Mouse (Mus musculus) forebrain, embryonic 14.5 days (tissue): ENCODE results near the gene Grap. TPM values are rescaled to one million over a fixed set of nuclear protein-coding genes. Genes with fewer than 3 reads are reported as not detected.
"Not testable (repeated sequence)": the region's sequence is repeated elsewhere in the genome, so short reads cannot be mapped to it uniquely, and the experiment has no call there.

ENCODE experiments used
- ATAC-seq: fragments of 200-750 bp; cut with Nextera tagmentation; 2 replicates; pipeline ENCODE4 v1.8.0; 2017; ENCODE audit warnings: mild to moderate bottlenecking, moderate library complexity
- DNase-seq: peaks from one replicate; pipeline ENCODE4 v3.0.0-alpha.2; 2015; ENCODE audit warnings: low spot score
- H3K27ac ChIP-seq: fragments of 300-500 bp; sonication (generic); 2 replicates; pipeline ENCODE4 v1.5.1; 2014; ENCODE audit warnings: low read depth, mild to moderate bottlenecking, control low read depth, low read length, moderate library complexity
- H3K27me3 ChIP-seq: fragments of 300-500 bp; sonication (generic); replicated peaks from 2 replicates; pipeline ENCODE4 v1.6.1; 2014; ENCODE audit warnings: low read length, control low read depth, mixed read lengths; ENCODE audit not compliant: control insufficient read depth, insufficient read depth
- H3K36me3 ChIP-seq: fragments of 300-500 bp; sonication (generic); 2 replicates; pipeline ENCODE4 v1.6.1; 2014; ENCODE audit warnings: low read length, control low read depth; ENCODE audit not compliant: control insufficient read depth, insufficient read depth
- H3K4me1 ChIP-seq: fragments of 300-500 bp; sonication (generic); 2 replicates; pipeline ENCODE4 v1.6.1; 2014; ENCODE audit warnings: antibody characterized with exemption, low read length, control low read depth; ENCODE audit not compliant: control insufficient read depth, insufficient read depth
- H3K4me2 ChIP-seq: fragments of 300-500 bp; sonication (generic); 2 replicates; pipeline ENCODE4 v1.6.1; 2014; ENCODE audit warnings: mild to moderate bottlenecking, control low read depth, low read length
- H3K4me3 ChIP-seq: fragments of 300-500 bp; sonication (generic); 2 replicates; pipeline ENCODE4 v1.5.1; 2014; ENCODE audit warnings: low read depth, low read length, control low read depth
- H3K9ac ChIP-seq: fragments of 300-500 bp; sonication (generic); 2 replicates; pipeline ENCODE4 v1.6.1; 2014; ENCODE audit warnings: mild to moderate bottlenecking, low read length, control low read depth, moderate library complexity
- H3K9me3 ChIP-seq: fragments of 300-500 bp; sonication (generic); replicated peaks from 2 replicates; pipeline ENCODE4 v1.6.1; 2016; ENCODE audit warnings: low read length, control low read depth, mixed read lengths; ENCODE audit not compliant: control insufficient read depth
- WGBS: fragments of 180-500 bp; shearing (Covaris S2); extraction: QIAGEN DNeasy Blood & Tissue Kit; methylation state at CpG from one replicate; pipeline ENCODE4 v1.1.7; 2014; 5-methylcytosine and 5-hydroxymethylcytosine counted together
- polyA plus RNA-seq: library from polyadenylated mRNA; unstranded; fragments of >200 nt; fragmentation: Nextera tagmentation; extraction: Ambion mirVana; gene quantifications from 2 replicates; pipeline ENCODE4 v1.2.1, GENCODE M21; 2014

The Grap gene
- polyA plus RNA-seq, 1 experiment from 2014 or later: 5.6 TPM

GRCm38 (mm10) chr11:61636309-61636708, 16.8 kb upstream of the Grap start:
- not testable (repeated sequence) for H3K27me3 ChIP-seq, H3K4me2 ChIP-seq, H3K27ac ChIP-seq, H3K4me3 ChIP-seq, ATAC-seq, H3K4me1 ChIP-seq, H3K36me3 ChIP-seq, DNase-seq, H3K9ac ChIP-seq, H3K9me3 ChIP-seq
- WGBS: 91% methylated on average over 3 of the region's 4 CpGs

DNA sequence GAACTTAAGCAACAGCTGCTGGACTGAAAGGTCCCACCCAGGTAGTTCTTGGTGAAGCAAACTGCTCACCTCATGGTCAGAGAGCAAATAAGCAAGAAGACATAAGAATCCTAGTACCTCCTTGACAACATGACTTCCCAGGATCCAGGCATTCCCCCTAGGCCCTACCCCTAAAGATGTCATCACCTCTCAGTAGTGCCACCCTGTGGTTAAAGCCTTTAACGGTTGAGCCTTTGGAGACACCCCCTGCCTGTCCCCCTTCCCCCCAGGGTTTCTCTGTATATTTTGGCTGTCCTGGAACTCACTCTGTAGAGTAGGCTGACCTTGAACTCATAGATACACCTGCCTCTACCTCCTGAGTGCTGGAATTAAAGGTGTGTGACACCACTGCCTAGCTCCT, 15.7 kb upstream of the Grap start:
- H3K27ac ChIP-seq: no peak overlapping the region
- no peaks in the 10 kb centered on the region for H3K27me3 ChIP-seq
- WGBS: 50% methylated on average over 1 of the region's 1 CpGs
- no peaks in the 10 kb centered on the region for H3K9me3 ChIP-seq
- no peak overlapping the region for H3K4me2 ChIP-seq
- no peak overlapping the region for H3K9ac ChIP-seq
- ATAC-seq: no peak
- H3K4me3 ChIP-seq: no peak overlapping the region
- H3K36me3 ChIP-seq: no peaks in the 10 kb centered on the region
- no peaks in the 10 kb centered on the region for H3K4me1 ChIP-seq
- no peak for DNase-seq

- no peaks in the 10 kb centered on the region for H3K9me3 ChIP-seq
- H3K9ac ChIP-seq: no peak overlapping the region
- no peak overlapping the region for H3K27ac ChIP-seq
- ATAC-seq: no peak
- H3K4me1 ChIP-seq: no peaks in the 10 kb centered on the region
- 87% methylated on average over 3 of the region's 3 CpGs for WGBS
- no peak overlapping the region for H3K4me2 ChIP-seq
- no peak for DNase-seq
- H3K36me3 ChIP-seq: no peaks in the 10 kb centered on the region
- H3K27me3 ChIP-seq: no peaks in the 10 kb centered on the region
- H3K4me3 ChIP-seq: no peak overlapping the region
Measured at GRCm38 (mm10) chr11:61637856-61638255, 15.2 kb upstream of the Grap start.

GRCm38 (mm10) chr11:61638764-61639536, 14.1 kb upstream of the Grap start:
- H3K27ac ChIP-seq: no peak overlapping the region
- no peak overlapping the region for H3K4me2 ChIP-seq
- no peak overlapping the region for H3K9ac ChIP-seq
- no peak overlapping the region for H3K4me3 ChIP-seq
- DNase-seq (no peak), ATAC-seq (no peak)
- H3K27me3 ChIP-seq: no peaks in the 10 kb centered on the region
- 78% methylated on average over 12 of the region's 12 CpGs for WGBS
- H3K36me3 ChIP-seq: no peaks in the 10 kb centered on the region
- H3K4me1 ChIP-seq: no peaks in the 10 kb centered on the region
- H3K9me3 ChIP-seq: no peaks in the 10 kb centered on the region

DNA sequence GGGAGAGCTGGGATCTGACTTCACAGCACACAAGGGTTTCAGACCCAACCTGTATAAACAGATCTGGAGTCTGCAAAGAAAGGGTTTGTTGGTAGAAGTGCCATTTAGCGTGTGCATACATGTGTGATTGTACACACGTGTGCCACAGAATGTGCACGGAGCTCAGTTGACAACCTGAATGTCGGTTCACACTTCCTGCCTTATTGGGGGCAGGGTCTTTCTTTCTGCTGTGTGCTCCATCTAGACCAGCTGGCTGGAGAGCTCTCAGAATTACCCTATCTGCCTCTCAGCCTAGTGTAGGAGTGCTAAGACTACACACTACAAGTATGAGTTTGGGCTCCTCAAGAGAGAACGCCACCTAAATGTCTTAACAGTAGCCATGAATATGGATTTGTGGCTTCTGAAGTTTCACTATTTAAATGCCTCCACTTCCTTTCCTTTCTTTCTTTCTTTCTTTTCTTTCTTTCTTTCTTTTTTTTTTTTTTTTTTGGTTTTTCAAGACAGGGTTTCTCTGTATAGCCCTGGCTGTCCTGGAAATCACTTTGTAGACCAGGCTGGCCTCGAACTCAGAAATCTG, 13.4 kb upstream of the Grap start:
- no peak overlapping the region for H3K4me3 ChIP-seq
- DNase-seq (no peak), ATAC-seq (no peak)
- H3K36me3 ChIP-seq: no peaks in the 10 kb centered on the region
- H3K4me2 ChIP-seq: no peak overlapping the region
- no peak overlapping the region for H3K9ac ChIP-seq
- no peaks in the 10 kb centered on the region for H3K4me1 ChIP-seq
- no peak overlapping the region for H3K27ac ChIP-seq
- H3K27me3 ChIP-seq: no peaks in the 10 kb centered on the region
- WGBS: 92% methylated on average over 6 of the region's 6 CpGs
- no peaks in the 10 kb centered on the region for H3K9me3 ChIP-seq

DNA sequence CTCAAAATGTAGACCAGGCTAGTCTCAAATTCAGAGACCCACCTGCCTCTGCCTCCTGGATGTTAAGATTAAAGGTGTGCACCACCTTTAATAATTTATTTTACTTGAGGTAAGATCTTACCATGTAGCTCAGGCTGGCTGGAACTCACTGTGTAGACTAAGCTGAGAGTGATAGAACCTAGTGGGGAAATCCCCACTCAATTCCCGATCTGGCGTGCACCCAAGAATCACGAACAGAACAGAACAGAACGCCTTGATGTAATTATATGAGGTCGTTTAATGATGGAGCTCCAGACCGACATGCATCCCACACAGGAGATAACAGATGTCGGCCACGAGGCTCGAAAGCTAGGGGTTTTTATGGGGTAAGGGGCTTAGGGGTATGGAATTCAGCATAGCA, 12.5 kb upstream of the Grap start:
- H3K36me3 ChIP-seq, H3K4me3 ChIP-seq, ATAC-seq, H3K9ac ChIP-seq, H3K4me2 ChIP-seq, H3K27me3 ChIP-seq, DNase-seq, H3K27ac ChIP-seq, H3K4me1 ChIP-seq, H3K9me3 ChIP-seq: not testable (repeated sequence)
- WGBS: 66% methylated on average over 9 of the region's 9 CpGs

DNA sequence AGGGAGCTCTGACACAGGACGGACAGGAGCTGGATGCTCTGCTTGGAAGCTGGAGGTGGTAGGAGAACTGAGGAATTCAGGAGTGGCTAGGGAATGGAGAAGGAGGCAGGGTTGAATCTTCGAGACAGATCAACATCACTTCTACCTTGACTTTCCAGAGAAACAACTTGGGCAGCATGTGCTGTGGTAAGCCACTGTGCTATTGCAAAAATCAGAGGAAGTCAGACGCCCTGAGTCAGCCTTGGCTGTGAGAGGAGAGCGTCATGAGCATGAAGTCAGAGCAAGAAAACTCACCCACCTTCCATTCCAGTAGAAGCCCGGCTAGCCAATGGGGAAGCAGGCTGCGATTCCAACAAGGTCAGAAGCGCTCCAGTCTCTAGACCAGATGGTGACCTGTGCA, 11.0 kb upstream of the Grap start:
- Histone ChIP-seq H3K9me3 (no peaks in the 10 kb centered on the region), H3K27me3 (no peaks in the 10 kb centered on the region), H3K9ac (no peak overlapping the region), H3K4me2 (no peak overlapping the region), H3K4me3 (no peak overlapping the region), H3K27ac (no peak overlapping the region), H3K4me1 (no peaks in the 10 kb centered on the region), H3K36me3 (no peaks in the 10 kb centered on the region)
- WGBS: 86% methylated on average over 7 of the region's 7 CpGs
- no peak for ATAC-seq
- DNase-seq: no peak

DNA sequence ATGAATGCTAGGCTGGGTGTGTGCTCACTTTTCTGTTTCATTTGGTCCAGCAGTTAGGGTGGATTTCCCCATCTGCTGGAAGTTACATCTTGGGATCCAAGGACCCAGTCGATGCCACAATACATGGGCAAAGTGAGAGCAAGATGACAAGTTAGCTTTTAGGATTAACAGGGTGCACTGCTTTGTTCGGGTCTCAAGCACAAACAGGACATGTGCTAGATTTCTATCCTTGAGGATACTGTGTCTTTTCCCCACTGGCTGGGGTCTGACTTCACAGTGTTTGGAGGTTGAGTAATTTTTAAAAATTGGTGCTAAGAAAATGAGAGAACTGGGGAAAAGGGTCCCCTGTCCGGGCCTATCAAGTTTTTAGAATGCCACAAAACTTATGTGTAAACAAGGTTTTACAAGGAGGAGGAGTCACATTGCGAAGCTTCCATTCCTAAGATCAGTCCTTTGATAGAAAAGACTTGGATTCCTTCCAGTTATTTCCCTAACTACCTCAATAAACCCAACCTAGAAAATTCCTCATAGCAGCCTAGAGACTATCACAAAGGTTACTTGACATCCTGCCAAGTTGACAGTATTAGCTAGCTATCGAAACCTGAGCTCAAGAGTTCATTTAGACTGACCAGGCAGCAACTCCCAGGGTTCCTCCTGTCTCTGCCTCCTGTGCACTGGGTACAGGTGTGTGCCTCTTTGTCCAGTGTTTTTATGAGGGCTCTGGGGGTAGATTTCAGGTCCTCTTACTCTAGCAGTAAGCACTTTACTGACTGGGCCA, 9.7 kb upstream of the Grap start:
- no peak for ATAC-seq
- no peak overlapping the region for H3K4me2 ChIP-seq
- whole genome bisulfite sequencing: 74% methylated on average over 5 of the region's 5 CpGs
- DNase-seq: no peak
- no peak overlapping the region for H3K9ac ChIP-seq
- no peak overlapping the region for H3K27ac ChIP-seq
- H3K9me3 ChIP-seq: no peaks in the 10 kb centered on the region
- no peaks in the 10 kb centered on the region for H3K4me1 ChIP-seq
- H3K36me3 ChIP-seq: no peaks in the 10 kb centered on the region
- no peak overlapping the region for H3K4me3 ChIP-seq
- no peaks in the 10 kb centered on the region for H3K27me3 ChIP-seq
